Comparison of ENCODE assay signal across 8 mouse cellular contexts in the genomic region with DNA sequence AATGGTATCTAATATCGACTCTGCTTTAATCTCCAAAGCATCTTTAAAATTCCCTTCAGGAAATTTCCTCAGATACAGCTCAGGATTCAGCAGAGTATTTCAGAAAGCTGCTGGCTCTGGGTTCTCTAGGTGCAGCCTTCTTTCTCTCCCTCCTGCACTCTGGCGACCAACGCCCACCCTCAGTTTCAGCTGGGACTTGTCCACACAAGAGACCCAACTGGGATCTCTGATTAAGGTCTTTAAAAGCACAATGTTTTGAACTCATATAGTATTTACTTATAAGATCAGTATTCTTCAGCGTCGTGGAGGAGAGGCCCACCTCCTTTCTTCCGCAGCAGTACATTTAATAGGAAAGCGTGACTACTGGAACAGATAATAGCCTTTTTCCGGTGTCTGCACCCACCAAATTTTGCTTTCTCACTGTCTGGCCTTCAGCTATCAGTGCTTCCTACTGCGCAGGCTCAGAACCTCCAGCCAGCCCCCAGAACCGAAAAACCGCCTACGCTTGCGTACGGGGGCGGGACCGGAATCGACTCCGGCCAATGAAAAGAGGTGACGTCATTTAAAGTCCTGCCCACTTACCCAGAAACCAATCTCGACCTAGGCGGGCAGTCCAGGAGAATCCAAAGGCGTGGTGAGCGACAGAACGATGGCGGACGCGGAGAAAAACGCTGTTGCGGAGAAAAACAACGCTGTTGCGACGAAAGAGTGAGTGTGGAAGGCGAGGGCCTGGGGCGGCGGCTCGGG. TPM values are rescaled to one million over a fixed set of nuclear protein-coding genes. Genes with fewer than 3 reads are reported as not detected.
A peak's percentile ranks its signal among the peaks of the same experiment; 100 is the strongest.
DNase-seq lines count a peak whose midpoint lies in the region; ATAC-seq lines count a peak whose summit lies in the region.

TSS of gene Zwint (plus strand) at position 576 of the 747 bp plus-strand sequence.

- peak within 1 kb of the TSS; percentile 72 for H3K9ac ChIP-seq in intestine, embryonic 14.5 days (ENCODE audit: low read length)

- peak; percentile 85 to 89 for DNase-seq in adrenal gland, adult 18-20 months (ENCODE audit: low spot score in 2 of 2)
- peak; percentile 97 for DNase-seq in embryo, embryonic 11 days
- DNase-seq in gastrocnemius, postnatal 25 days = peak; percentile 96
- DNase-seq in intestine, embryonic 14.5 days (ENCODE audit: low spot score) = peak; percentile 95
- peak; percentile 97 to 99 for DNase-seq in left cerebral cortex, postnatal 14 days (ENCODE audit: low spot score in 2 of 2)
- DNase-seq in mesoderm, embryonic 11.5 days (ENCODE audit: low read depth, low spot score) = peak; percentile 98
- DNase-seq in right cerebral cortex, postnatal 36 days (ENCODE audit: low spot score in 2 of 2) = peak; percentile 95 to 97
- DNase-seq in yolk sac, embryonic 10.5 days (ENCODE audit: low spot score) = peak; percentile 96

- ATAC-seq in intestine, embryonic 14.5 days (replicated peaks; ENCODE audit: low FRiP score, low TSS enrichment, low read depth) = peak; percentile 98

- no peaks in the 10 kb centered on the region for H3K27me3 ChIP-seq in intestine, embryonic 14.5 days (replicated peaks; ENCODE audit: control insufficient read depth, insufficient read depth, low read length)

- peak within 1 kb of the TSS; percentile 87 for H3K4me3 ChIP-seq in intestine, embryonic 14.5 days (ENCODE audit: low read depth, low read length)

- WGBS in intestine, embryonic 14.5 days = 2% methylated on average over 36 of the region's 36 CpGs

- H3K27ac ChIP-seq in intestine, embryonic 14.5 days (ENCODE audit: low read depth) = peak within 1 kb of the TSS; percentile 85

- no peaks in the 10 kb centered on the region for H3K9me3 ChIP-seq in intestine, embryonic 14.5 days (ENCODE audit: control insufficient read depth, low read length)

- H3K4me1 ChIP-seq in intestine, embryonic 14.5 days (replicated peaks; ENCODE audit: control insufficient read depth, insufficient read depth, low read length) = peaks cover 7% of the 10 kb centered on the region

- intact Hi-C loops in left cerebral cortex, postnatal 14 days (cut with DNase I) = loop anchor here (5.0 kb wide), 1 partner anchor 443 kb away; the partner anchor contains the start of gene Pcdh15

- peaks cover 35% of the 10 kb centered on the region for H3K36me3 ChIP-seq in intestine, embryonic 14.5 days (ENCODE audit: control insufficient read depth, insufficient read depth, low read length)

- H3K4me2 ChIP-seq in intestine, embryonic 14.5 days (ENCODE audit: low read length) = peak within 1 kb of the TSS; percentile 71

RNA-seq across cellular contexts. Expression of gene Zwint, which starts in this region (rescaled TPM):
- 100 to 1,000 TPM; 161 TPM for total RNA-seq in adrenal gland, adult 18-20 months (2021)
- 10 to 100 TPM; 25.2 to 31.5 TPM for total RNA-seq in gastrocnemius, postnatal 25 days (2021)
- polyA plus RNA-seq in intestine, embryonic 14.5 days (2014; fragmentation: Nextera tagmentation; extraction: Ambion mirVana) = 246 and 280 TPM in 2 replicates
- total RNA-seq in left cerebral cortex, postnatal 14 days (2021) = 100 to 1,000 TPM; 779 to 807 TPM

Comparison
In these comparisons a context has a peak if more than half of its experiments do, and no peak if none do; other contexts are left out.
1. Peak in every context shown above with its lines: DNase-seq, ATAC-seq, H3K4me3 ChIP-seq and H3K27ac ChIP-seq.
2. RNA of gene Zwint (total RNA-seq): 779 to 807 TPM in left cerebral cortex, postnatal 14 days and 161 TPM in adrenal gland, adult 18-20 months; 25.2 to 31.5 TPM in gastrocnemius, postnatal 25 days; every median in the first group is over 4 times any median in the second.
3. RNA of gene Zwint (total RNA-seq): 779 to 807 TPM in left cerebral cortex, postnatal 14 days; 161 TPM in adrenal gland, adult 18-20 months; every median in the first group is over 4 times any median in the second.